Mouse (Mus musculus): ENCODE measurements around the gene Bid.
A peak's percentile ranks its signal among the peaks of the same experiment; 100 is the strongest.
"Not testable (repeated sequence)": the region's sequence is repeated elsewhere in the genome, so short reads cannot be mapped to it uniquely, and the experiment has no call there.

Bid gene

DNA sequence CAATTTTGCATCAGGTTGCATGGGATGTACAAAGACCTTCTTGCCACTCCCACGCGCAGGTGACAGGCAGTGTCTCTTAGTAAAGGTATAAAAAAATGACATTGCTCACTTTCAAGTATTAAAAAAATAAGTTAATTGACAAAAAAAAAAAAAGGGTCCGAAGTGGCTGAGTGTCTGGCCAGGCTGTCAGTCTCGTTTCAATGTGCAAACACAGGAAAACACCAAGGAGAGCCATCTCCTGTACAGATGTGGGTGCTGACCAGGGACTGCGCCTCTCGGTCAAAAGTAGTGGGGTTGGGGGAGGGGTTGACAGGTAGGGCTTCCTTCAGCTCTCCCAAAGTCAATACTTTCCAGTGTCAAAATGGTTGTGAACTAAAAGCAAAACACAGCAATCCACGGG lies 17.0 kb upstream of the Bid start:
- DNase-seq = no peak

DNA sequence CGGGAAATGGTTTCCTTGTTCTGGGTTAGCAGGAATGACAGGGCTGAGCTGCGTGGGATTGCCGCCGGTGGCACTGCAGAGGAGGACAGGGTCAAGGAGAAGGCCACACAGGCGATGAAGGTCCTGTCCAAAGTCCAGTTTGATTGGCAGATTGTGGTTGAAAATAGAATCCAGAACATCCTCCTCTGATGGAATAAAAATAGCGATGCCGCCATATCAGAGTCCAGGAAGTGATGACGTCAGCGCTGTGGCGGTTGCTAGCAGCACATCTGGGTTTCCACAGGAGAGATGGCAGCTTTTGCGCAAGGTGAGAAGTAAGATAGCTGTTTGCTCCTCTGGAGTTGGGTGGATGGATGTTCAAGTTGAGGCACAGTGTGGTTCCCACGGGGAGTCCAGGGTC lies 15.9 kb upstream of the Bid start:
- DNase-seq = no peak

DNA sequence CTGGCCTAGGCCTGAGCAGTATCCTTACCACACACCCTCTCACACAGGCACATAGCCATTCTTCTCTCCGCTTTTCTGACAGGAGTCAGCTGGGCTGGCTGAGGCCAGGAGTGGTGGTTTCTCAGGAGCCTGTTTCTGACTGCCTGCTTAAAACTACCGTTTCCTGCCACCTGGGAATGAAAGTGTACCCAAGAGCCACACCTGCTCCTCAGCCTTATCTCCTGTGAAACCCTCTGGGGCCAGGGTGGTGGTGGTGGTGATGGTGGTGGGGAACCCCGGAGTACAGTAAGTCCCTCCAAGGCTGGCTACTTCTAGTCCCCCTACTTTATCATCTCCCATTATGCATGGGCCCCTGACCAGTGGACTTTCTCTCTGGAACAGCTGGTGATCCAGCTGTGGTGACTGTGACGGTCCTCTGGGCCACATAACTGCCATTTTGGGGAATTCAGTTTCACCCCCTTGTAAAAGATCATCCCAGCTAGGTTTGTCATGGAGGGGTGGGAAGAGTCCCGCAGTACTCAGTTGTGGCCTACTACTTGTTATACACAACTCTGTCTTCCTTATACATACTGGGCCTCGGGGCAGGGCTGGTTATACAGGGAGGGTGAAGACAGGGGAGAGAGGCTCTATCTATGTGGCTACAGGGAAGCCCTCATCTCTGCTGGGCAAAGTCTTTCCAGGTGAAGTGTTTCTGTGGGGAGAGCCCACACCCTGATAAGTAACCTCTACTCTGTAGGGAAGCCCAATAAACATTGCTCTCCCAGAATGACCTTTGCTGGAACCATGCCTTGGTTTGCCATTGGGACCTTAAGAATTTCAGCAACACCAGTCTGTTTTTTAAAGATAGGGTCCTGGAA lies 14.0 kb upstream of the Bid start:
- no peak for DNase-seq

DNA sequence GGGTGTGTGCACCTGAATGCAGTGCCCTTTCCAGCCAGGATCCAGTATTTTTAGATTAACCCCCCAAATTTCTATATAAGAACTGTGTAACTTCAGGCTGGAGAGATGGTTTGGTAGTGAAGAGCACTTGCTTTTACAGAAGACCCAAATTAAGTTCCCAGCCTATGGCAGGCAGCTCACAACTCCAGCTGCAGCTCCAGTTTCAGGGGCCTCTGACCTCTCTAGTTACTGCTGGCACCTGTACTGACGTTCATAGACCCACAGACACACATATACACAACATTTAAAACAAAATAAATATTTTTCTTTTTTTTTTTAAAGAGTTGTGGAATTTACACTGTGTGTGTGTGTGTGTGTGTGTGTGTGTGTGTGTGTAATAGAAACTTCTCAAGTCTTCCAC lies 12.8 kb upstream of the Bid start:
- no peak for DNase-seq

DNA sequence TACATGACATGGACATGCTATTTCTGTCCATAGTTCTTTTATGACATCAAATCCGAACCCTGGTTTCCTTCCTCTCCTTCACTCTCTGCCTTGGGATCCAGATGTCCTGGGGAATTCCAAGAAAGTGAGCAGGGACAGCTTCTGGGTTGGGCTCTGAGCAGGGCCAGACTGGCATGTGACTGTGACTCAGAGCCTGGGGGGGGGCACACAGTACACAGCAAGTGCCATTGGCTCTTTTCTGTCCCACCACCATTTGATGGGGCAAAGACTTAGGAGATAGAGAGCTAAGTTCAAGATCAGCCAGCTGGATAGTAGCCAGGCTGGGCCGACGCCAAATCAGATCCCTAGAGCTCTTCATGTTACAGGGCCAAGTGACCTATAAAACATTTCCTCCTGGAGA lies 11.1 kb upstream of the Bid start:
- DNase-seq = peak; percentile 59 to 64

DNA sequence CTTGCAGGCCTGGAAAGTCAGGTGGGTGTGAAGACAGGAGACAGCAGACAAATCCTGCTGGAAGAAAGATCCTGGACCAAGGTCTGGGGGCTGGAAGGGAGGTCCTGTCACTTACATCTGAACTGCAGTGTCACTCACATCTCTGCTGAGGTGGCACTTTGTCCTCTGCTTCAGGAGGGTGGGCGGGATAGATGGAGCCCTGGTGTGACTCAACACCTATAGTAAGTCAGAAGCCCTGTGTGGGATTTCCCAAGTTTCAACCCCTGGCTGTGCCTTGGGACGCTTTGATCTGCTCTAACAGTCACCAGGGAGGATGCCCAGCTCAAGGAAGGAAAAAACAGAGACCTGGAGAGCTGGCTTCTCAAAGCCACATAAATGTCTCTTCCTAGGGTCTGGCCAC lies 10.2 kb upstream of the Bid start:
- no peak for DNase-seq

DNA sequence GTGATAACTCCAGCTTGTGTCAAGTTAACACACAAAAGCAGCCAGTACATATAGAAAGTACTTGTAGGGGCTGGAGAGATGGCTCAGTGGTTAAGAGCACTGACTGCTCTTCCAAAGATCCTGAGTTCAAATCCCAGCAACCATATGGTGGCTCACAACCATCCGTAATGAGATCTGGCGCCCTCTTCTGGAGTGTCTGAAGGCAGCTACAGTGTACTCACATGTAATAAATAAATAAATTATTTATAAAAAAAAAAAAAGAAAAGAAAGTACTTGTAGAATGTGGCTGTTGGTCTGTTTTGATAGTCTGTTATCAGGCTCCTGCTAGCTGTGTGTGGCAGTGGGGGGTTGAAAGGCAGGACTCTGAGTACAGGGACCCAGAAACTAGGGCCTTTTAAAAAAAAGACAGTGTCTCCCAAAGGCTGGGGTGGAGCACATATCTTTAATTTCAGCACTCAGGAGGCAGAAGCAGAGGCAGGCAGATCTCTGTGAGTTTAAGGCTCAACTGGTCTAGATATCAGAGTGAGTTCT lies 8.2 kb upstream of the Bid start:
- DNase-seq = not testable (repeated sequence)

DNA sequence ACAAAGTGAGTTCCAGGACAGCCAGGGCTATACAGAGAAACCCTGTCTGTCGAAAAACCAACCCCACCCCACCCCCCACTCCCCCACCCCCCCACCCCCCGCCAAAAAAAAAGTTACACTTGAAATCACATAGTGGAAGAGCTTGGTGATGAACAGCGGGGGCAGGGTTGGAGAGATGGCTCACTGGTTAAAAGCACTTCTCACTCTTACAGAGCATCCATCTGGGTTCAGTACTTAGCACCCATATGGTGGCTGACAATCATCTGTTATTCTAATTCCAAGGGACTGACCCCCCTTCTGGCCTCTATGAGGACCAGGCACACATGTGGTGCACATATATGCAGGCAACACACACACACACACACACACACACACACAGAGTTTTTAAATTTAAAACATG lies 1.3 kb upstream of the Bid start:
- DNase-seq = peak; percentile 19 to 29

DNA sequence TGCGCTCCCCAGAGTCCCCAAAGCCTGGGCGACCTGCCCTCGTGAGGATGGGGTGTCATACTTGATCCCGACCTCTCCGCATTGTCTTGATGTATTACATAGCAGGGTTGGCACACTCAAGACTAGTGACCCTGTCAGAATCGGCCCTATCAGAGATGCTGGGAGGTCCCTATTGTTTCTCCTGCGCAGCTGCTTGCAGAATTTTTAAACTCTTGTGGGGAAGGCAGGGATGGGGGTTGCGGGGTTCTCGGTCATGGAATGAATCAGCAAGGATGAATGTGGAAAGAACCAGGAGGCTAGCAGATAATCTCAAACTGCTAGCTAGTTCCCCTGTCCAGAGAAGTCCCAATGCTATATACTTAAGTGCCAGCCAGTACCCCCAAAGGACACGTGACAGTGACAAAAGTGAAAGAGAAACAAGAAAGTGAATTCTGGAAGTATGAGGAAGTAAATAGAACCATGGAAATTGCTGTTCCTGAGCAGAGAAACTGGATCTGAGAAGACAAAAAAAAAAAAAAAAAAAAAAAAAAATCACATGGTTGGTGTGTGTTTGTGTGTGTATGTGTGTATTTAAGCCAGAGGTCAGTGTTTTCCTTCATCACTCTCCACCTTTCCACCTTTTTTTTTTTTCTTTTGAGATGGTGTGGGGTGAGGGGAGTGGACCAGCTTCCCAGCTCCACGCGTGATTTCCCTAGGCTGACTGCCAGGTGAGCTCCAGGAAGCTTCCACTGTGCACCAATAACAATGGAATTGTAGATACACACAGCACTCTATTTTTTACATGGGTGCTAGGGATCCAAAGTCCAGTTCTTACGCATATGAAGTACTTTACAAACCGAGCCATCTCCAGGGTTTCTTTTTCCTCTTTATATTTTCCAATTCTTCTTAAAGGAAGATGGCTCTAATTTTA lies 574 bp upstream of the Bid start:
- peak; percentile 32 to 40 for DNase-seq

DNA sequence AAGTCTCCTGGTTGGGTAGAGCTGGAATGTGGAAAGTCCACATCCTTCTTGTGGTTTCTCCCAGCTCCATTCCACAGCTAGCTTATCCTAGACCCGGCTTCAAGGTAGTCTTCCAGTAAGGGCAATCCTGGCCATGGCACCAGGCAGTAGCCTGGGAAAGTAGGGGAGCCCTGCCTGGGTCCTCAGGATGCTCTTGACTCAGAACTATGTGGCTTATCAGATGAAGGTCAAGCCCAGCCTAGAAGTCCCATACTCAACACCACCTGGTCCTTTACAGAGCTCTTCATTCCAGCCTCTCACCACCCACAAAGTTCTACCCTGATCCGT lies 1.0 kb downstream of the Bid start:
- DNase-seq = no peak

DNA sequence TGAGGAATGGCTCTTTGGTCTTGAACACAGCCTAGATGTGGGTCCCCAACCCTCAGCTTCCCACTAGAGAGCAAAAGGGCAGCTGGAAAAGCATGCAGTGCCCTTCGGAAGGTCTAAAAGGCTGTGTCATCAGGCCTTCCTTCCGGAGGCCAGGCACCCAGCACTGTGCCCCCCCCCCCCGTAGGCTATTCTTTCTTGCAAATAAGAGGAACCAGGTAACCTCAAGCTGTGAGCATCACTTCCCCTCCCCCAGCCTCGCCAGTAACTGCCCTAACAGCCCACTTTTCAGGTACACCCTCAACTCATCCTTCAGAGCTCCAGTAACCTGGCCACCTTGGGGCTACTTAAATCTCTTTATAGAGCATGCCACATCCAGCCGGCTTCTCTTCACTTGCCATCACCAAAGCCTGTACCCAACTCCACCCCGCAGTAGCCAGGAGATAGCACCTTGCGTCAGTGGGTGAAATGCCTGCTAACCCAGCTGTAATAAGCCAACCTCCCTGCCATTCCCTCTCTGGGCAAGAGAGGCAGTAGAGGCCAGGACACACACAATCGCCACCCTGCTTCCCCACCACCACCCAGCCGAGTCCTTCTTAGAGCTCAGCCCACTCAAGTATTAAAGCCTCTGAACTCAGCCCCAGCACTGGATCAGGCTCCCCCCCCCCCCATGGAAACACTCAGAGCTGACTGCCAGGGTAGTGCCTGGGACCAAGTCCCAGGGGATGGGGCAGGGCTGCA lies 1.6 kb downstream of the Bid start:
- peak; percentile 62 to 65 for DNase-seq

DNA sequence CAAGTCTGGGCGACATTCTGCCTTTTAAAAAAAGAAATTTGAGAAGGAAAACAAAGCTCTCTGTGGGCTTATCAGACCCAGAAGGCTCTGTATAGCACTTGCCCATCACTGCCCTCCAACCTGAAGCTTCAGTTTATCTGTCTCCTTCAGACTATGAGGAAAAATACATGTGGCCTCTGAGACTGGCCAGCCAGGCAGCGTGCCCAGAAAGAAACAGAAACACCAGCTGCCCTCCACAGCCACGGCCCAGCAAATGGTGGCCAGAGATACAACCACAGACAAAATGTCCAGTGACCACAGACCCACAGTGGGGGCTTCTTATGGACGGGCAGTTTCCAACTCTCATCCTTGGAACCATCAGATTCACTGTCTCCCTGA lies 2.1 kb downstream of the Bid start:
- peak; percentile 70 to 73 for DNase-seq

DNA sequence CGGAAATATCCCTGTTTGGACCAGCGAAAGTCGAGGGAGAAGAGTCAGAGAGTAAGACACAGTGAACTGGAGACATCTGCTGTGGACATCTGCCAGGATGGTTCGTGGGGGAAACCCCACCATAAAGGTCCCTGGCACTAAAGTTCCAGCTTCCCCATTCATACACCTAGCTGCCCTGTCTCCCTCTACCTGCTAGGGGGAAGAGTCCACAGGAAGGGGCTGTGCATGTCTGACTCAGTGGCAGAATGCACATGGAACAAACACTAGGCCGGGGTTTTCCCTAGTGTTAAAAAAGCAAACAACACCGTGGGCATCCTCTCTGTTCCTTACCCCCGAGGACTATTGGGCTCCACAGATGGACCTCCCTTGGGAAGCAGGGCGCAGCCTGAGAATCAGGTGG lies 2.9 kb downstream of the Bid start:
- DNase-seq = peak in 1 of 2 experiments; percentile 24

DNA sequence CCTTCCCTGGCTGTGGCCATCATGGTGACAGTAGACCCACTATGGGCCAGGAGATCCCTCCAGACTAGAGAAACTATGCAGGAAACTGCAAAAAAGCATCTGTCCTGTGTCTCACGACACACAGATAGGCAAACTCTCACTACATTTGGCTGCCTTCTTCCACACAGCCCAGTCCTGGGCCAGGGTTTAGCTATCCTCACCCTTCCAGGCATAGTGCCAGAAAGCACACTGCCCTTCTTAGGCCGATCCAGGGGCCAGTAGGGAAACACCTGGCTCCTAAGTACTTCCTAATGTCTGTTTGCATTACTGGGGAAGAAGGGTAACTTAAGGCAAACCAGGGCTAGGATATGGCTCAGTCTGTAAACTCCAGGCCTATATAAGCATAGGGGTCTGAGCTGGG lies 3.7 kb downstream of the Bid start:
- DNase-seq = peak in 1 of 2 experiments; percentile 29

DNA sequence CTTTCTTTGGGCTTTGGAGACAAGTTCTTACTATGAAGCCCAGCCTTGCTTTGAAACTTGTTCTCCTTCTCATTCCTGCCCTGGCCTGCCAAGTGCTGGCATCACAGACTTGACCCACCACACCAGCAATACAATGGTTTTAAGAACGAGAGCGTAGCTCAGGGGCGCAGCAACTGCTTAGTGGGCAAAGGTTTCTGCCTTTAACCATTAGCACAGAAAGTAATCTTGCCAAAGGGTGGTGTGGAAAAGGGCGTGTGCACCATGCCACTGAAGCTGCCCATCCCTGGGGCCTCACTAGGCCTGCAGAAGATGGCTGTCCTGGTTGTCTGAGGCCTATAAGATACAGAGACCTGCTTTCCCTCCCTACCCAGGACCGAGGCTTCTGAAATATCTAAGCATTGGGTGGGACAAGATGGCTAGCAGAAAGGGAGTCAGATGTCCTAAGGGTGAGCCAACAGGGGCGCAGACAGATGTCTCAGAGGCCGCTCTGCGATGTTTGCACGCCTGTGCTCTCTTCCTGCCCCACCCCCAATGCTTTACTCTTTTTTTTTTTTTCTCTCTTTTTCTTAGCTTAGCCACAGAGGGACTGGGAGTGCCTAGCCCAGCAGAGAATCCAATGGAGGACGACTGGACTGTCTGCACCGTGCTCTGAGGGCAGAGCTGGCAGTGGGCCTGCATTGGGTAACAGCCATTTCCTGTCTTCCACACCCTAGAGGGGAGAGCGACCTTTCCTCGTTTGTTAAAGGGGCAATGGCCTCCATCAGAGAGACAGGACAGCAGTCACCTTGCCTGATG lies 5.2 kb downstream of the Bid start:
- peak; percentile 60 to 63 for DNase-seq

DNA sequence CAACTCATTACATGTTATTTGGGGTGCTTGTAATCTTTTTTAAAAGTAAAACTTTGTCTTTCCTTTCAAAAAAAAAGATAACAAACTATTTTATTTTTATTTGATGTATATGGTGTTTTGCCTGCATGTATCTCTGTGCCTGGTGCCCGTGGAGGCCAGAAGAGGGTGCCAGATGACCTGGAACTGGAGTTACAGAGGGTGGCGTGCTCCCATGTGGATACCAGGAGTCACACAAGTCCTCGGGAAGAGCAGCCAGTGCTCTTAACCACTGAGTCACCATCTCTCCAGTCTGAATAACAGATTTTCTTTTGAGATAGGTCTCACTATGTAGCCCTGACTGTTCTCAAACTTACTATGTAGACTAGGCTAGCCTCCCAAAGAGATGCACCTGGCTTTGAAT lies 7.2 kb downstream of the Bid start:
- no peak for DNase-seq

DNA sequence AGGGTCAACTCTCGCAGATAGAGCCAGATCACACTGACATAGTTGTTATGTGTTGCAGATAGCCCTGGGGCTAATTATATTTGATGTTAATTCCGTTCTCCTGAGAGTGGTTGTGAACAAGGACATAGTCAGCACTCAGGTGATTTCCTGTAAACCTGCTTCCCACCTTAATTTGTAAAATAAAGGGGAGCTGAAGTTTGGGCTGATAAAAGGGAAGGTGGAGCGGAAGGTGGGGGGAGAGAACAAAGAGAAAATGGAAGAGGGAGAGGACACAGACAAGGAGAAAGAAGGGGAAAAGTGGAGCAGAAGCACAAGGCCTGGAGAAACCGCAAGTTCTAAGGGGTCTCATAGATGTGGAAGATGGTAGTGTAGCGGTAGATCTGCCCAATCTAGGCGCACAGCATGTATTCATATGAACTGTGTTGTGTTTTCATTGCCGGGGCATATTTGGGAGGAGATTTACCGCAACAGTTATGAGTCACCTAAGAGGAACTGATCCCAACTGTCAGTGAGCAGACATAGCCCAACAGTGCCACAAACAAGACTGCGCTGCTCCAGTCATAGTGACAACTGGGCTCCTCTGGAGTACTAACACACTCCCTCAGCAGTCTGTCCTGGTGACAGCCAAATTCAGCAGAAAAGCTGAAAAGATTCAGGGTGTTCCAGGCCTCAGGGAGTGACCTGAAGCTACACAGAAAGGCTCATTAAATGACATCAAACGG lies 8.6 kb downstream of the Bid start:
- not testable (repeated sequence) for DNase-seq

DNA sequence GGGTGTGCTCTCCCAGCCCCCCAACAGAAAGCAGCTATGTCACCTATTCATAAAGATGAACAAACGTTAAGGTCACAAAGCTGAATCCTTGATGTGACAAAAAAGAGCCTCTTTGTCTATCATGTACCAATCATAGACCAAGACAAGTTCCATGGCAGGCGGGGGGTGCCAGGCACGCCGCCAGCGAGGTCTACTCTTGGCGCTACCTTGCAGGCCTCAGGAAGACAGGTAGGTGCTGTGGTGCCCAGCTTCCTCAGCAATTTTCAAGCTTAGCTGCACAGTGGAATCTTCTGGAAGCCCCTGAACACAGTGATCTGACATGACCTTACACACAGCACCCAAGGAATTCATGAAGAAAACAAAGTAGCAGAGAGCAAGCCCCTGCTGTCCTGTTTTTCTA lies 10.1 kb downstream of the Bid start:
- peak; percentile 56 to 59 for DNase-seq

DNA sequence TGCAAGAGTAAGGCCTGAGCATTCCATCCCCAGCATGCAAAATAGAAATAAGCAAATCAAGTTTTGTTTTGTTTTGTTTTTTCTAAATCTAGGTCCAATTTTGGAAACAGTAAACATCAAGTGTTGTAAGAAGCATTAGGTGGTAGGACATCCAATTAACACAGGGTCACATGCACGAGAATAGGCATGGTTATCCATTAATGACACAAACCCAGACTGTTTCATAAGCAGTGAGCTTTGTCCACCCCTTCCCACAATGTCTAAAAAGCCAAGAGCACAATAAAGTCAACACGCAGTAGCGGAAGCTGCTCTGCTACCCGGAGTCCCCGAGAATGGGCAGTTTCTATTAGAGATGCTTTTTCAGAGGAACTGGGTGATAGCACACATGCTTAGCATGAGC lies 11.5 kb downstream of the Bid start:
- no peak for DNase-seq

DNA sequence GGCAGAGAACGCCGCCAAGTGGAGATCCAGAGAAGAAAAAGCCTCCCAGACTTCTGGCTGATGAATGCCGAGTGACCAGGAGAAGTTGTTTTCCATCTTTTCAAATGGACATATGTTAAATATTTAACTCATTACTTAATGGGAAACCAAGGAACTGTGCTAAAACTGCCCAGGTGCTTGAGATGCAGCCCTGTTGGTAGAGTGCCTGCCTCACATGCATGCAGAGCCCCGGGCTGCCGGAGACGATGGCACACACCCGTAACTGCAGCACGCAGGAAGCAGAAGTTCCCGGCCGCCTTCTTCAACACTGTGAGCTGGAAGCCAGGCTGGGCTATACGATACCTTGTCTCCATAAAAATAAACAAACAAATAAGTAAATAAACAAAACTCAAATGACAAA lies 12.7 kb downstream of the Bid start:
- no peak for DNase-seq

DNA sequence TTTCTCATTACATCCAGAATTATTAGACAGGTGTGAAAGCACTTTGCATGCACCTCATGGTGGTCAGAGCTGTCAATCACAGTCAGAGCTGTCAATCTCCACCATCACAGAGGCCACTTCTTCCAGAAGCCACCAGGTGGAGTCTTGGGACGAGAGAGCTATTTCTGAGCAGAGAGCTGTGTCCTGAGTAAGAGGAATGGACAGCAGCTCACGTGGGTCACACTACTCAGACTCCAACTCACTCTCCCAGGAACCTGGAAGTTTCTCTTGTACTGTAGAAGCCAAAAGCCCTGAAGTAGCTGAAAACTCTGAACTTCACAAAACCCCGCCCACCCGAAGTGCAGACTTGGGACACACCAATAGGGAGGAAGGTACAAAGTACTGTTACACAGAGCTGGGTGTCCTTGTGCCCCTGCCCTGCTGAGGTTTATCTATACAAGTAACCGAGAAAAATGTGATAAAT lies 13.2 kb downstream of the Bid start:
- peak; percentile 46 to 62 for DNase-seq

All from cerebellum, postnatal 10 days (tissue).